Mouse (Mus musculus): Measurements from ENCODE around the gene Ahrr. TPM values are rescaled to one million over a fixed set of nuclear protein-coding genes. Genes with fewer than 3 reads are reported as not detected.

Ahrr gene
- polyA plus RNA-seq, 1 experiment from 2014 or later: 0.61 TPM

- no peak overlapping the region for H3K4me2 ChIP-seq
- no peaks in the 10 kb centered on the region for H3K36me3 ChIP-seq
- peaks cover 24% of the 10 kb centered on the region for H3K27me3 ChIP-seq
- no peaks in the 10 kb centered on the region for H3K9me3 ChIP-seq
- 83% methylated on average over 7 of the region's 7 CpGs for WGBS
- no peak for ATAC-seq (ENCODE audit: low FRiP score)
- no peak overlapping the region for H3K4me3 ChIP-seq
- no peak overlapping the region for H3K9ac ChIP-seq
- no peak overlapping the region for H3K27ac ChIP-seq
- peaks cover 7% of the 10 kb centered on the region for H3K4me1 ChIP-seq (replicated peaks)
Observed at GRCm38 (mm10) chr13:74296376-74296775, 4.2 kb upstream of the Ahrr start.

- Histone ChIP-seq H3K9ac (no peak overlapping the region), H3K27ac (no peak overlapping the region), H3K27me3 (peaks cover 32% of the 10 kb centered on the region), H3K4me3 (no peak overlapping the region), H3K36me3 (no peaks in the 10 kb centered on the region), H3K4me2 (no peak overlapping the region), H3K9me3 (no peaks in the 10 kb centered on the region), H3K4me1 (replicated peaks) (peaks cover 7% of the 10 kb centered on the region)
- 83% methylated on average over 5 of the region's 5 CpGs for WGBS
- no peak for ATAC-seq (ENCODE audit: low FRiP score)
Observed at GRCm38 (mm10) chr13:74289646-74290045, 2.5 kb downstream of the Ahrr start.

- WGBS: 81% methylated on average over 1 of the region's 2 CpGs
- no peak overlapping the region for H3K27ac ChIP-seq
- ATAC-seq (ENCODE audit: low FRiP score): no peak
- H3K9me3 ChIP-seq: no peaks in the 10 kb centered on the region
- no peaks in the 10 kb centered on the region for H3K27me3 ChIP-seq
- H3K4me1 ChIP-seq (replicated peaks): no peaks in the 10 kb centered on the region
- H3K36me3 ChIP-seq: no peaks in the 10 kb centered on the region
- no peak overlapping the region for H3K9ac ChIP-seq
- H3K4me3 ChIP-seq: no peak overlapping the region
- H3K4me2 ChIP-seq: no peak overlapping the region
Observed at GRCm38 (mm10) chr13:74282299-74282698, 9.8 kb downstream of the Ahrr start.

GRCm38 (mm10) chr13:74275726-74276125, 16.4 kb downstream of the Ahrr start:
- Histone ChIP-seq H3K4me3 (no peak overlapping the region), H3K9me3 (no peaks in the 10 kb centered on the region), H3K9ac (no peak overlapping the region), H3K4me2 (no peak overlapping the region), H3K36me3 (no peaks in the 10 kb centered on the region), H3K4me1 (replicated peaks) (no peaks in the 10 kb centered on the region), H3K27me3 (no peaks in the 10 kb centered on the region), H3K27ac (no peak overlapping the region)
- 89% methylated on average over 4 of the region's 4 CpGs for WGBS
- no peak for ATAC-seq (ENCODE audit: low FRiP score)

GRCm38 (mm10) chr13:74260231-74260992, 31.7 kb downstream of the Ahrr start:
- Histone ChIP-seq H3K4me1 (replicated peaks) (peaks cover 7% of the 10 kb centered on the region; the same call in 1 of the 2 replicates), H3K36me3 (no peaks in the 10 kb centered on the region), H3K9ac (peak overlapping the region; percentile 75), H3K9me3 (no peaks in the 10 kb centered on the region), H3K27me3 (peaks cover 5% of the 10 kb centered on the region), H3K4me3 (peak overlapping the region; percentile 52), H3K27ac (no peak overlapping the region), H3K4me2 (peak overlapping the region; percentile 91)
- peak; percentile 91 for ATAC-seq (ENCODE audit: low FRiP score)
- under 1% methylated on average over 10 of the region's 10 CpGs for WGBS

GRCm38 (mm10) chr13:74259460-74260230, 32.5 kb downstream of the Ahrr start:
- 3% methylated on average over 35 of the region's 35 CpGs for WGBS
- Histone ChIP-seq H3K9me3 (no peaks in the 10 kb centered on the region), H3K4me3 (peak overlapping the region; percentile 52), H3K9ac (peak overlapping the region; percentile 75), H3K27ac (no peak overlapping the region), H3K36me3 (no peaks in the 10 kb centered on the region), H3K4me2 (peak overlapping the region; percentile 91), H3K4me1 (replicated peaks) (peaks cover 7% of the 10 kb centered on the region; the same call in 1 of the 2 replicates), H3K27me3 (peaks cover 5% of the 10 kb centered on the region)
- ATAC-seq (ENCODE audit: low FRiP score): peak; percentile 88

DNA sequence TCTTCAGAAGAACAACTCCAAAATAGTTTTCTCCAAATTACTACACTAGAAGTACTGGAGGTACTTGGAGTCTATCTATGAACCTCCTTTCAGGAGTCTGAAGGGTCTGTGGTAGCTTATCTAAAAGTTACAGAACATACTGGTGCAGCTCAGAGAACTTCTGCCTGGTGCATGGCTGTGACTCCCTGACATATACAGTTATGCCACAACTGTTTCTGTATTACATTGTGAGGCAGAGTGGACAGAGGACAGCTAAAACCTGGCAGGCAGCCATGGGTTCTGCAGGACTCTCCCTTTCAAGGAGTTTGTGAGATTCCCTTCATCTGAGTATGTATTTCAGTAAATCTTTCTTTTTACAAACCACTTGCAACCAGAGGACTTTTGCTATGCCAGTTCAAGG, 45.6 kb downstream of the Ahrr start:
- H3K27me3 ChIP-seq: no peaks in the 10 kb centered on the region
- no peak for ATAC-seq (ENCODE audit: low FRiP score)
- no peak overlapping the region for H3K4me3 ChIP-seq
- H3K9ac ChIP-seq: no peak overlapping the region; the same call in 1 of the 2 replicates
- peaks cover 10% of the 10 kb centered on the region for H3K4me1 ChIP-seq (replicated peaks)
- H3K27ac ChIP-seq: no peak overlapping the region
- H3K9me3 ChIP-seq: no peaks in the 10 kb centered on the region
- H3K4me2 ChIP-seq: no peak overlapping the region
- no peaks in the 10 kb centered on the region for H3K36me3 ChIP-seq

DNA sequence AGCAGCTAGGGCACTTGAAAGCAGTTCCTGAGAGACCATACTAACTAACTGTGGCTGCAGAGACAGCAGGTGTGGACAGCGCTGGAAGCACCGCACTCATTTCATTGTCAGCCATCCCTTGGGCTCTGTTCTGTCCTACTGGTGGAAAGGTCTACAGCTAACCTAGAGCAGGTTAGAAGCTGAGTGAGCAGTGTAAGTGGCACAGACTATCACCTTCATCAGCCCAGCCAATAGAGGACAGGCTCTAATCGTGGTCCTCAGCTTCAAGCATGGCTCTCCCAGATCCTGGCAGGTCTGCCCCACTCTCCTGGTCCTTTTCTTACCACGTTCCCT, 46.3 kb downstream of the Ahrr start:
- Histone ChIP-seq H3K27ac (no peak overlapping the region), H3K9me3 (no peaks in the 10 kb centered on the region), H3K4me1 (replicated peaks) (peaks cover 10% of the 10 kb centered on the region), H3K9ac (no peak overlapping the region; the same call in 1 of the 2 replicates), H3K36me3 (no peaks in the 10 kb centered on the region), H3K4me3 (no peak overlapping the region; the same call in 1 of the 2 replicates), H3K27me3 (no peaks in the 10 kb centered on the region), H3K4me2 (peak overlapping the region; percentile 38)
- peak; percentile 72 for ATAC-seq (ENCODE audit: low FRiP score)
- 52% methylated on average over 4 of the region's 4 CpGs for WGBS

DNA sequence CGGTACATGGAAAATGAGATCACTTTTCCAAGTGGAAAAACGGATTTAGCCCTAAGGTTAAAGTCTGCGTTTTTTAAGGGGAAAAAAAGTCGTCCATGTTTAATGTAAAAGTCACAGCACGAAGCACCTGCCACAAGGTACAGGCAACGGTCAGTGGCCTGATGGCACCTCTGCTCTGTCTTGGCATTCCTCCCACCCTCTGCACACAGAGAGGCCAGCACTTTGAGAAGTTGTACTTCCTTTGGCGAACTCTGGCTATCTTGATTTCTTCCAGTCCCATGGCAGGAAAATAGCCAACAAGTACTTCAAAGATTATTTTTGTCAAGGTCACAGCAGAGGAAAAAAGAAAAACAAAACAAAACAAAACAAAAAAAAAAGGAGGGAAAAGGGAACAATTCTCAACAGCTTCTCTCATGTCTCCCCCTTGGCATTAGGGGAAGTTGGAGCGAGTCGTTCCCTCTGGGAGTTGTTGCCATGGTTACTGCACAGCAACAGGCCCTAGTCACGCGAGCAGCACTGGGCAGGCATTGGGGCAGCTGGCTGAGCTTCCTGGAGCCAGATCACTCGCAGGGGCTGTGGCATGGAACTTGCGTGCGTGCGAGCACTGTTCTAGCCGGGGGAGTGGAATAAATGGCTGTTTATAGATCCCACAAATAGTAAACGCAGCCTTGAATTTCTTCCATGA, 46.8 kb downstream of the Ahrr start:
- peaks cover 10% of the 10 kb centered on the region for H3K4me1 ChIP-seq (replicated peaks)
- no peak overlapping the region for H3K27ac ChIP-seq
- peak overlapping the region; percentile 38 for H3K4me2 ChIP-seq
- peak; percentile 98 for ATAC-seq (ENCODE audit: low FRiP score)
- no peaks in the 10 kb centered on the region for H3K36me3 ChIP-seq
- WGBS: 25% methylated on average over 17 of the region's 17 CpGs
- no peaks in the 10 kb centered on the region for H3K27me3 ChIP-seq
- no peak overlapping the region; the same call in 1 of the 2 replicates for H3K9ac ChIP-seq
- no peak overlapping the region; the same call in 1 of the 2 replicates for H3K4me3 ChIP-seq
- no peaks in the 10 kb centered on the region for H3K9me3 ChIP-seq

DNA sequence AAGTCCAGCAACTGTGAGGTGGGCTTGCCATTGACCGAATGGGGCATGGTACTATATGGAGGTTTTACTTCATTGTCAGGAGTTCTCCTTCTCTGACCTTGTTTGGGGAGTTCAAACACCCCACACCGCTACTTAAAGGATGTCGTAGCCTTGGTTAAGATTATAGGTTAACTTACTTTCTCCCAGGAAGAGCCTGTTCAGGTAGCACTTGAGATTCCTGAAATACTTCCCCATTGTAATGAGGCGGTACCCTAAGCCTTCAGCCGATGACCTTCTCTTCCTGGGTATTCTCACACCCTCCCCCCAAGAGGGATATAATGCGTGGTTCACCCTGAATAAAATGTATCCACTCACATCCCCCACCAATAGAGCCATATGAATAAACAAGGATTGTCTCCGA, 54.6 kb downstream of the Ahrr start:
- H3K4me3 ChIP-seq: no peak overlapping the region
- WGBS: 85% methylated on average over 7 of the region's 7 CpGs
- no peak overlapping the region for H3K9ac ChIP-seq
- no peak overlapping the region for H3K27ac ChIP-seq
- no peaks in the 10 kb centered on the region for H3K9me3 ChIP-seq
- H3K4me1 ChIP-seq (replicated peaks): no peaks in the 10 kb centered on the region
- H3K36me3 ChIP-seq: no peaks in the 10 kb centered on the region
- ATAC-seq (ENCODE audit: low FRiP score): no peak
- H3K27me3 ChIP-seq: no peaks in the 10 kb centered on the region
- no peak overlapping the region for H3K4me2 ChIP-seq

- 41% methylated on average over 1 of the region's 1 CpGs for WGBS
- no peak overlapping the region for H3K4me3 ChIP-seq
- no peak for ATAC-seq (ENCODE audit: low FRiP score)
Observed at GRCm38 (mm10) chr13:74220659-74221058, 71.5 kb downstream of the Ahrr start.

DNA sequence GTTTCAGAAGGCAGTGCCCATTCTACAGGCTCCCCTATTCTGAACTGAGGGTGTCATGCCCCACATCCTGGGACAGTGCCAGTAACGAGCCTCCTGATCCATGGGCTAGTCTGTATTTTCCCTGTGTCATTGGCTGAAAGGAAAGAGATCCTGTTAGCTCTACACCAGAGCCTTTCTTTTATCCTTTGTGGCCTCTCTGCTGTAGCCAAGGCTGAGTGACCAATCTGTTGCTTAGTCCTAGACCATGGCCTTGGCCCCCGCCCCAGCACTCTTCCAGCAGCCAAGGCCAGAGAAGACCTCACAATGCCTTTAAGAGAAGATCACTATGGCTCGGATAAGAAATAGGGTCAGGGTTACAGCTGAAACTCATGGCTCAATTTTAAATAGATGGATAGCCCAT, 73.7 kb downstream of the Ahrr start:
- H3K9me3 ChIP-seq: no peaks in the 10 kb centered on the region
- no peak overlapping the region for H3K27ac ChIP-seq
- no peak overlapping the region for H3K4me2 ChIP-seq
- H3K36me3 ChIP-seq: no peaks in the 10 kb centered on the region
- no peaks in the 10 kb centered on the region for H3K27me3 ChIP-seq
- H3K4me3 ChIP-seq: no peak overlapping the region
- WGBS: 81% methylated on average over 3 of the region's 3 CpGs
- no peak for ATAC-seq (ENCODE audit: low FRiP score)
- H3K4me1 ChIP-seq (replicated peaks): no peaks in the 10 kb centered on the region
- no peak overlapping the region for H3K9ac ChIP-seq

More at GRCm38 (mm10) chr13:74220659-74221058, 71.5 kb downstream of the Ahrr start:
- Histone ChIP-seq H3K9ac (no peak overlapping the region), H3K36me3 (no peaks in the 10 kb centered on the region), H3K9me3 (no peaks in the 10 kb centered on the region), H3K4me1 (replicated peaks) (no peaks in the 10 kb centered on the region), H3K4me2 (no peak overlapping the region), H3K27me3 (no peaks in the 10 kb centered on the region), H3K27ac (no peak overlapping the region)
